Mouse (Mus musculus) cortical plate, adult 2 months (tissue): ENCODE measurements at regions not wholly inside any gene's neighbourhood (a gene's known extent, or its start where the extent isn't known, plus 50 kb on each side); places are given as distances from the start of the nearest gene placed in this dataset.
A peak's percentile ranks its signal among the peaks of the same experiment; 100 is the strongest.

Experiments used
- CTCF ChIP-seq: fragments of 200-500 bp; IDR thresholded peaks from 2 replicates; pipeline ENCODE4 v1.5.1; 2011; ENCODE audit warnings: mild to moderate bottlenecking, control low read depth, low read length; ENCODE audit not compliant: insufficient read depth; ENCODE audit errors: extremely low read depth
- POLR2A ChIP-seq: fragments of 200-500 bp; IDR thresholded peaks from 2 replicates; pipeline ENCODE4 v1.6.1; 2011; ENCODE audit warnings: mild to moderate bottlenecking, low read length, control low read depth; ENCODE audit not compliant: insufficient read depth; ENCODE audit errors: extremely low read depth

DNA sequence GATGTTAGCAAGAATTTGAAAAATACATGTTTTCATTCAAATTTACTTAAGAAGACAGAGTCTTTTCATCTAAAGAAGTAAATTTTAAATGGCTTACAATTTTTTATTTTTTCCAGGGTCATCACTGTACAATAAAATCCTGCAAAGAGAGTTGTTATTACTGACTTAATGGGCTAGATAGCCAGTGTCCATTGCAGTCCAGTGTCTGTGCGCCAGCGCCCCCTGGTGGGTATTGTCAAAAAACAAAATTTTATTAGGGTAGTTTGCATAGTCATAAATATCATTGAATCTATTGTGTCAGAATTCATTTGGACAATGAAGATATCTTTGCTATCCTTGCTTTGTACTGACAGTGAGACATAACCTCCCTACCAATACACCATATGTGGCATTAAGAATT is 619.1 kb downstream of the Flrt2 start:
- TF ChIP-seq POLR2A = no peak
- peak; percentile 32; the same call in 1 of the 2 replicates for TF ChIP-seq CTCF
